Mouse (Mus musculus) left cerebral cortex, adult 8-10 months (tissue): ENCODE measurements around the gene Cep135. TPM values are rescaled to one million over a fixed set of nuclear protein-coding genes. Genes with fewer than 3 reads are reported as not detected.

Experiments
- DNase-seq, 2 experiments: peaks; one replicate each; pipeline ENCODE4 v3.0.0; 2022; ENCODE audit warnings: low spot score in 2 of 2
- total RNA-seq, 4 experiments: library from RNA; stranded (reverse); gene quantifications; 2 replicates each; pipeline ENCODE4 v1.2.4; 2022

Cep135 gene
- total RNA-seq, 4 experiments from 2014 or later = 6.2 to 7.0 (median 6.8) TPM

DNA sequence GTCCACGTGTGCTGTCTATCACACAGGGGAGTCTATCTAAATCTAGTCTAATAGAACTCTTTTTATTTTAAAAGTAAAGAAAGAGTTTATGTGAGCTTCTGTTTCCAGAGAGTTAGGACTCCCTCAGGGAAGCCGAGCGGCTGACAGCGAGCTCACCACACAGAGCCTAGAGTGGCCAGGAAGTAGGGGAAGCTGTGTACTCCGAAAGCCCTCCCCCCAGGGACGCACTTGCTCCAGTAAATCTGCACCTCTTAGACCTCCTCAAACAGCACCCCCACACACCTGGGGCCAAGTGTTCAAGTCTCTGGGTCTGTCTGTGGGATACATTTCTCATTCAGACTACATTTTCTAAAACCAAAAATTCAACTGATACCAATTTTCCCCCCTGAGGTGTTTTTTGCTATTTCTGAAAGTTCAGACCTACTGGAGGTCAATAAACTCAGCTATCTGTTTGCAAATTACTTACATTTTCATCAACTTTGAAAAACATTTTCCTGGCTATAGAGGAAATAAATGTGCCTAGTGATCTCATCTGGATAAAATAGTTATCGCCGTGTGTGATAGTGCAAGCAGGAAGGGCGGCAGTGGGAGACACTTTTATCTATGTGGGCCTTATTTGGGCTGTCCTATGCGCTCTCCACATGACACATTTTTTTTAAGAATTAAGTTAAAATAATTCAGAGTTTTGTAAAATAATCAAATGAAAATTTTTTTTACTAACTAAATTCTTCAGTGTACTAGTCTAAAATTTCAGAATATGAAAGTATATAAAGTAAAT is 56.8 kb downstream of the Cep135 start:
- DNase-seq = no peak

DNA sequence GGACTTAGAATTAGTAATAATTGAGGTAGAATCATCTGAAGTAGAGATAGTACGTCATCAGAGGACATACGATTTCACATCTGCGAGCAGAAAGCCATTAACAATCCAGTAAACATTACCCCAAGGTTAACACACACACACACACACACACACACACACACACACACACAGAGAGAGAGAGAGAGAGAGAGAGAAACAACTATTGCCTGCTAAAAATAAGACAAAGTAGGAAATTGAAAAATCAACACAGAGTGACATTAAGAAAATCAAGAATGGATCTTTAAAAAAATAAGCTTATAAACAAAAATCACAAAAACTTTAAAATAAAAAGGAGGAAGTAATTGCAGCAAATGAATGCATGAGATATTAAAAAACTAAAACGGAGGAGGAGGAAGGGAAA is 61.4 kb downstream of the Cep135 start:
- no peak for DNase-seq

DNA sequence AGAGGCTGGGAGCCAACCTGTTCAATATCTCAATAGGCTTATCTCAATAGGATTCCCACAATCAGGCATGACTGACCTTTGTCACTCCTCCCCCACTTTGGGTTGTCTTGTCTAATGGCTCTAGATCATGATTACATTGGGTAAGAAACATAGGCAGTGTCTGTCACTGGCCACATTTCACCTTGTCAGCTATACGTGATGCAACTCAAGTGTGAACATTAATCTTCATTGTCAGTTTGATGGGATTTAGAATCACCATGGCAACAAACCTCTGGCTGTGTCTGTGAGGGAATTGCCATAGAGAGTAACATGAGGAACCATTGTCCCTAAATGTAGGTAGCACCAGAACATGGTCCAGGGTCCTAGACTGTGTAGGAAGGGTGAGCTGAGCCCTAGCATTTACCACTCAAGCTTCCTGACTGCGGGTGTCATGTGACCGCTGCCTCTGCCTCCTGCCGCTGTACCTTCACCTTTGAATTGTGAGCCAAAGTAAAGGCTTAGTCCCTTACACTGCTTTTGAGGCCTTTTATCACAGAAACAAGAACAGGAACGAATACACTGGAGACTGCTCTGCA is 62.7 kb downstream of the Cep135 start:
- DNase-seq = no peak

DNA sequence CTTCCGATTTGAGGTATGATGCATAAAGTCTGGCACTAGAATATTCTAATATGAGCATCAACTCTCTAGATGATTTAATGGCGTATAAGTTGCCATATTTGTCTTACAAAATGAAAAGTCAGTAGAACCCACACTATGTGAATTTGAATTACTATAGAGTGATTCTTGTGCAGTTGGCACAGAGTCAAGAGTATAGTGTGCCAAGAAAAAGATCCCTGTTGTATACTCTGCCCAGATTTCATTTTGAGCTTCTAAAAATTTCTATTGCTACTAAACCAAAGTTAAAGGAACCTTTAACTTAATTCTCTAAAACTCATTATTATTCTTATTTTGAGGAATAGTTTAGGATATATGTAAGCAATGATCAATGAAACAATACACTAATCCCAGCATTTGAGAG is 67.7 kb downstream of the Cep135 start, which contains the start of gene C530008M17Rik:
Gene C530008M17Rik, plus strand, starts transcription at position 301 of the 400 bp plus-strand sequence.
- DNase-seq = no peak

DNA sequence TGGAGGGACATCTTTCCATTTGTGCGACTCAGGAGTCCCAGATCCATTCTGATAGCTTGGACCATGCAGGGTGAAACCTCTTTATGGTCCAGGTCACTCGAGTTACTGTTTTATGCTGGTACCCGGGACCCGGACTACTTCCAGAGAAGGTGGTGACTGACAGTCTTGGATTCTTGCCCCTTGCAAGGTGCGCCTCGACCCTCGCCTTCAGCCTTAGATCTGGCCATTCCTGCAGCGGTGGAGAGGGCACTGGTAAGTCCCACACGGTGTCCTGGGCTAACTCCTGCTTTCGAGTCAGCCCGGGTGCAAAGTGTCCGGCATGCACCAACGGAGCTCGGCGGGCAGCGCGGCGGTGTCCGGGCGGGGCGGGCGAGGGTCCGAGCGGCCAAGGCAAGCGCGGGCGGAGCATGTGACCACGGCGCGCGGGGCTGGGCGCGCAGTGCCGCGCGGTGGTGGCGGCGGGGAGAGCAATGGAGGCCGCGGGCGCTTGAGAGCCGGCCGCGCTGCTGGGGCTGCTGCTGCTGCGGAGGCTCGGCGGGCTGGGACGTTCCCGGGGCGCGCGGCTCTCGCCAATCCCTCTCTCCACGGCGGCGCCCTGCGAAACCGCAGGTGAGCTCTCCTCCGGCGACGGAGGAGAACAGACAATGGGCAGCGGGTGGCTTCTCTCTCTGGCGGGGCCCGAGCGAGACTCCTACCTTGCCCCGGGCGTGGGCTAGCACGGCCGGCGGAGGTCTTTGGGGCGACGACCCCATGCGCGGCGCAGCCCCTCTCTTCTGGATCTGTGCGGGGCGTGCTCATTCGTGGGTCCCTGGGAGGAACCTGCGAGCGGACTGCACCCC is 69.0 kb downstream of the Cep135 start:
- peak; percentile 29 to 49 for DNase-seq

DNA sequence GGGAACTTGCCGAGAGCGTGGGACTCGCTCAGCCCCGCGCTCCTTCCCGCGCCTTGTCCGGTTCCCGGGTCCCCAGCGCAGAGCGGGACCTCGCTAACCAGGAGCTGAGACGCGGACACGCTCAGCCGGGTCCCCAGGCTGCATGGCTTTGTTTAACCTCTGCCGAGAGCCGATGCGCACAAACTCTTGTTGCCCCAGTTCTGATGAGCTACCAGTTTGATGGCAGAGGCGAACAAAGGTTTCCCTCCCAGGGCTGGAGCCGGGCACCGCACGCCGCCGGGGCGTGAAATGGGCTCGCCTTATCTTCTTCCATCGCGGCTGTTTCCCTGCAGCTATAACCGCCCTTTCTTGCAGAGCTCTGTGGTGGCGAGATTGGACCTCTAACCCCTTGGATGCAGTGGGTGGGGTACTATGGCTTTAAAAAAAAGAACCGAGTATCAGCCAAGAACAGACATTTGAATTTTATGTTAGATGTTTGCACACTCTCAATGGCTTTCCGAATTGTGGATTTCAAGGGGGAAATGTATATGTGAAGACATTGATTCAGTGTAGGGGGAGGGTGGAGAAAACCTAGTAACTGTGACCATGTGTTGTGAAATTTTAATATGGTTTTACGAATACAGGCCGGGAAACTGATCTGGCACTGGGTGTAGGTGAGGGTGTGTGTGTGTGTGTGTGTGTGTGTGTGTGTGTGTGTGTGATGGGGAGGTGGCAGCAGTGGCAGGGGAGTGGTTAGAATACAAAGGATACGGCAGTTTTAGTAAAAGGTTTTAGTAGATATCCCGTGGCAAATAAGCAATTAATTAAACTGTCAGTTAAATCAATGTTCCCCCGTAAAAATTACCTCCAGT is 69.8 kb downstream of the Cep135 start:
- peak in 1 of 2 experiments; percentile 36 for DNase-seq

DNA sequence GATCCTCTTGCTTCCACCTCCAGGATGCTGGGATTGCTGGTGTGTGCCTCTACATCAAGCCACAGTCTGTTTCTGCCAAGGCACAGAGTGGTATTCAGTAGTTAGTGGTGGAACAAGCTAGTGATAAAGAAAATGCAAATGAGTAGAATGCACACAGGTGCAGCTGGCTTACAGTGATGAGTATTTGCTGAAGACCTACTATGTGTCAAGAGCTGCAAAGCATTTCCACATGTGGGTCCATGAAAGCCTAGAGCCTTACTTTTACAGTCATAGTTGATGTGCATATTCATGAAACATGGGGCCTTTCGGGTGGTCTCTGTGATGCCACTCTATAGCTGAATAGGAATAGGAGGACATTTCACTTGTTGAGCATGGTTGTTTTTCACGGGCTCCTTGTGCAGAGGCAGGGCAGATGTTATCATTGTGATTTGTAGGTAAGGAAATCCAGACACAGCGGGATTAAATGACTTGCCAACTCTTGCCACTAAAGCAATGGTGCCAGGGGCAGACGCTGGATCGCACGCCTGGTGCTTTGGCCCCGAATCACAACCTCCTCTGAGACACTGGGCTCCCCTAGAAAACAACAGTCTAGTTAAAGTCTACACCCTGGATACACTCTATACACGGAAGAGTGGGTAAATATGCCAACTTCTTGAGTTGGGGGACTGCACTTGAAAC is 71.6 kb downstream of the Cep135 start:
- no peak for DNase-seq

DNA sequence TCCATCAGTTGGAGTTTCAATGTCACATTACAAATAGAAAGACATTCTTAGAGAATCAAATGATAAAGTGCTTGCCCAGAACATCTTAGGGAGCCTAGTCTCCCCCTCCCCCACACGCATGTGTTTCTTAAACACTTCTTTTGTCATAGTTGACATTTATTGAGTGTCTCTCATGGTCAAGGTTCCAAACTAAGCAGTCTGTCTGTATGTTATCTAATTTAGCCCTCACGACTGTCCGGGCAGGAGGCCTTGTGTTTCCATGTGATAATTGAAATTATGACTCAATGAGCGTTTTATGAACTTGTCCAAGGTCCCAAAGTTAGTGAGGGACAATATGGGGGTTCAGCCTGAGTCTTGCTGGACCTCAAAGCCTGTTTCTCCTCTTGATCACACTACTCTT is 72.8 kb downstream of the Cep135 start:
- no peak for DNase-seq

DNA sequence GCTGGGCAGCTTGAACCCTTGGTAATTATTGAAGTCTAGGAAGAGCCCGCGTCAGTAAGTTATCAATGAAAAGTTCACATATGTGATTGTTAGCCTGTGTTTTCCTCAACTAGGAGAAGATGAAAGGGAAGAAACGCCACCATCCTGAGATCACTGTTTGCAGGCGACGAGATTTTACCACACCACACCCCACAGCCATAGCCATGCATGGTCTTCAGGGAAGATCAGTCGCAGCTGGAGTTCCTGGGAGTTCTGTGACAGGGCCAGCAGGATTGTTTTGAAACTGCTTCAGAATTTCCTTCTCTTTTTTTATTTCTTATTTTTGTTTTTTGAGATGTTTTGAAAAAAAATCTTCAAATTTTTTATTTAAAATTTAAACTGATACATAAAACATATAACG is 76.4 kb downstream of the Cep135 start:
- DNase-seq = no peak

DNA sequence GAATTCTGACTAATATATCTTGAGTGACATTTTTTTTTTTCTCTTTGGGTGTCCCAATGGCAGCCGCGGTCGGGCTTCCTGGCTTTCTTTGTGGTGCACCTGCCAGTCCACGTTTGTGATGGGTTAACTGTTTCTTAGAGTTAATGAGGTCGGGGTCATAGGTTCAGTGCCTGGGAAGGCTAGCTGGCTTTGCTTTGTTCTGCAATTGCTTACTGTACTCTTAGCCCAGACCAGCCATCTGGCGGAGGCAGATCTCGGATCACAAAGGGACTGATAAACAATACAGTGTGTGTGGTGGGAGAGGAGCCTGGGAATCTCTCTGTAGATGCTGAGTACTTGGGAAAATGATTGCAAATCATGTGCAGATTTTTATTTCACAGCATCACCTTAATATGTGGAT is 76.9 kb downstream of the Cep135 start:
- no peak for DNase-seq

DNA sequence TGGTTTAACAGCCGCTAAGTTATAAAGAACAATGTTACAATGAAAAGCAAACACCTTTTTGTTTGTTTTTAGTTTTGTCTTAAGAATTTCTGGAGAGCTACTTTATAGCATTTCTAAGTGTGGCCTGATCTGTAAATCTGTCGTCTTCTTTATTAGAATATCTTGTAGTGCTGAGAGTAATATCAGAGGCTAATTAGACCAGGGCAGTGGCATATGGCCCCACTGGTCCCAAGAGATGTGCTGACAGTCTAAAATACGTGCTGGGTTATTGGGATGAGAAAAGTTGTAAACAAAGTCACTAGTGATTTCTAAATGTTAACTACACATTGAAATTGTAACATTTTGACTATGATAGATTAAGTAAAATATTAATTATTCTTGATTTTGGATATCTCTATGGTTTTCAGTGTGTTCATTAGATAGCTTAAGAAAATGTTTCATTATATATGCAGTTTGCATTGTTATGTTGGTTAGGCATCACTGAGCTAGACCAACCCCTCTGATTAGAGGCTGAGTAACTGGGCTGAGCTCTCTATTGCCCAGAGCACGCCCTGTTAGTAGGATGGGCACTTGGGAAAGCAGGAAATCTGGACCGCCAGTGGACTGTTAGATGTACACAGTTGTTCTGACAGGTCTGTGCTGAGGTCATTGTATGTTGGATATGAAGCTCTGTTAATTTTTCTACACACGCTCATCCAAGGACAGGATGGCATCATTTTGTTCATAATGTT is 77.7 kb downstream of the Cep135 start:
- no peak for DNase-seq

DNA sequence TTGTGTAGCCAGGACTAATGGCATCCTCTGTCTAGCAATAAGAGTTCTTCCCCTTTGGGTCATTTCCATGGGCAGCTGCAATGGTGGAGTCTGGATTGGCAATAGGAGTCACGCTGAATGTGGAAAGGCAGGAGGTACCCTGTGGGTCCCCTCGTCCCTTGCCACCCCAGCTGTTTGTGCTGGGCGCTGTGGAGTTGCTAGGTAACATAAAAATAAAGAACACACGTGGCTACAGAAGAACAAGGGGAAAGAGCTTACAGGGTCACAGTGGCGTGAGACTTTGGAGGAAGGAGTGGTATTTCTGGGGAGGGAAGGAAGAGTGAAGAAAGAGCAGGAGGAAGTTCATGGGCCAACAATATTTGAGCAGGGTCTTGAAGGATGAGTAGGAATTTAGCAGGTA is 79.6 kb downstream of the Cep135 start:
- DNase-seq = no peak

DNA sequence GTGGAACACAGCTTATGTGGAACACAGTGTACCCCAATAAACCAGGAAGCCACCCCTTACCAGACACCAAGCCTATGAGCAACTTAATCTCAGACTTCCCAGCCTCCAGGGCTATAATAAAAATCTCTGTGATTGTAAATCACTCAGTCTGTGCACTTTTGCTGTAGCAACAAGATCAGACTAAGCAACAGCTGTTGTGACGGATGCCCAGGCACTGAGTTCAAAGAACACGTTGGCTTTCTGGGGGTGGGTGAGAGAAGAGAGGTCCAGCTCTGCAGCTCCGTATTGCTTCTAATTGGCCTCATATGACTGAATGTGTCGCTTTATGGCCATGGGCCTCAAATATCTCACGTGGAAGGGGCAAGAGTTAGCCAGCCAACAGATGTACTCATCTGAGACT is 80.0 kb downstream of the Cep135 start:
- DNase-seq = no peak

DNA sequence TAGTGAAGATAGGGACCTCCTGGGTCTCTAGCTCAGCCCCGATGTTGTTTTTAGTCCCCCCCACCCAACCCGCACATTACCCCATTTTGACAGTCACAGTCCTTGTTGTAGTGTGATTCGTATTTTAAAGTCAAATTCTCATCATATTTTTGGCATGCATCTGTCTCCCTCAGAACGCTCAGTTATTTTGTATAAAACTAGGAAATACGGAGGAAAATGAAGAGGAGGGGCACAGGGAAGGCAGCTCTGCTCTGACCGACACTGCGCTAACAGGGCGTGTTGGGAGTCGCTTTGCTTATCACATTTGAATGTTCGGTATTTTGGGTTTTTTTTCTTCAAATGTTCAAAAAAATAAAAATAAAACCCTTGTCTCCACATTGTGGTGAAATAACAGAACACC is 81.7 kb downstream of the Cep135 start:
- no peak for DNase-seq

DNA sequence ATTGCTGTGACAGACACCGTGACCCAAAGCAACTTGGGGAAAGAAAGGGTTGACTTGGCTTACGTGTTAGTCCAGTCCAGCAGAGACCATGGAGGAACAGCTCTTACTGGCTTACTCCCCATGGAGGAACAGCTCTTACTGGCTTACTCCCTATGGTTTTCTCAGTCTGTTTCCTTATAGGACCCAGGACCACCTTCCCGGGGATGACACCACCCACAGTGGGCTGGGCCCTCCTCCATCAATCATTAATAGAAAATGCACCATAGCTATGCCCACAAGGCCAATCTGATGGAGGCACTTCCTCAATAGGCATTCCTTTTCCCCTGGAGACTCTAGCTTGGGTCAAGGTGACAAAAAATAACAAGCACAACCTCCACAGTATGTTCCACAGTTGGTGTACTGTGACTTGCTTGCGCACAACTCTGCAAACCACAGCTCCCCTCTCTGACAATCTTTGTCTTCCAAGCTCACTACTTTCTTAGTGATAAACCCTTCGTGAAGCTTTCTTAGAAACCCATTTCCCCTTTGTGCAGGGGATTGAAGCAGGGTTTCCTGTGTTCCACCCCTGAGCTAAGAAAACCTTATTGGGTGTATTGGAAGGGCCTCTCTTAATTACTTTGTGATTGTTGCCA is 85.6 kb downstream of the Cep135 start:
- DNase-seq = no peak

DNA sequence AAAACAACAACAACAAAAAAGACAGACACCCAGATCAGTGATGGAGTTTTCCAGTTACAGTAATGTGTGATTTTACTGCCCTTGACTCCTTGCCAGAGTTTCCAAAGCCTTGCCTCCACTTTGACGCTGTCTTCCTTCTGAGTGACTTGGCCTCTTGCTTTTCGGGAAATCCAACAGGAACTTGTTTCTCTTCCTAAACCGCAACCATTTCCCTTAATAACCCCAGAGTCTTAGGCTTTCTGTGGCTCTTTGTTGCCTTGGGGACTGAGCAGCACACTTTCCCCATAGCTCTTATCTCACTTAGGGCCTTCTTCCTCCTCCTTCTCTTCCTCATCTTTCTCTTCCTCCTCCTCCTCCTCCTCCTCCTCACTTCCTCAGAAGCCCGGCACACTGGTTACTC is 86.9 kb downstream of the Cep135 start:
- no peak for DNase-seq

DNA sequence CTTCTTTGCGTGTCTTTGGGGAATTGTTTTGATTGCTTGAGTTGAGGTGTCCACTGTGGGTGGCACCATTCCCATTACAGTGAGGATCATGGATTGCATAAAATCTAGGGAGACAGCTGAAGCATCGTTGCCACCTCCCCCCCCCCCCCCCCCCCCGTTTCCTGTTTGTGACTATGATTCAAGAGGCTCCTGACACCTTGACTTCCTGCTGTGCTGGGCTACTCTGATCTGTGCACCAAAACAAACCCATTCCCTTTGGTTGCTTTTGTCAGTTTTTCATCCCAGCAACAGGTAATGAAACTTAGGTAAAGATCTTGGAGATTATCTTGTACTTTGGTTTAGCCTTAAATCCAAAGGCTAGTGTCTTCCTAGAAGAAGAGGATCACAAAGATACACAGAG is 92.5 kb downstream of the Cep135 start:
- DNase-seq = no peak

DNA sequence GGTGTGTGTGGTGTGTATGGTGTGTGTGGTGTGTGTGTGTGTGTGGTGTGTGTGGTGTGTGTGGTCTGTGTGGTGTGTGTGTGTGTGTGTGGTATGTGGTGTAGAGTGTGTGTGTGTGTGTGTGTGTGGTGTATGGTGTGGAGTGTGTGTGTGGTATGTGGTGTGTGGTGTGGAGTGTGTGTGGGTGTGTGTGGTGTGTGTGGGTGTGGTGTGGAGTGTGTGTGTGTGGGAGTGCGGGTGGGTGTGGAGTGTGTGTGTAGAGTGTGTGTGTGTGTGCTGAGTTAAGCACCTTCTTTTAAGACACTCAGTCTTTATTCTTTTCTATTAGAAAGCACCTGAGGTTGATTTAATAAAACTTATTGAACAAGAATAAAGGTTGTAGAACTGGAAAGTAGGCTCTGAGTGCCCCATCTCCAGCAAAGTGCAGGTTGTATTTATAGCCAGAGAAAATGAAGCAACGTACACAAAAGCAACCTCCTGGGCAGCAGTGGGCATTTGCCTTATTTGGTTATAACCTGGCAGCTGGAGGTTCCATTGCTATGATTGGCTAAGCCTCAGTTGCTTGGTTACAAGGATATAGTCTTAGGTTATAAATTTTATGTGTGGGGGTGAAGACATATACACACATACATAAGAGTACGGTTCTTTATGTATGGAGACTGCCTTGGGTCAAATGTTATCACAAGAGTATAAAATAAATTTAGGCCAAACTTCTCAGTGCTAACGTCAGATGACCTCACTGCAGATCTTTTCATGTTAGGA is 93.6 kb downstream of the Cep135 start:
- no peak for DNase-seq

DNA sequence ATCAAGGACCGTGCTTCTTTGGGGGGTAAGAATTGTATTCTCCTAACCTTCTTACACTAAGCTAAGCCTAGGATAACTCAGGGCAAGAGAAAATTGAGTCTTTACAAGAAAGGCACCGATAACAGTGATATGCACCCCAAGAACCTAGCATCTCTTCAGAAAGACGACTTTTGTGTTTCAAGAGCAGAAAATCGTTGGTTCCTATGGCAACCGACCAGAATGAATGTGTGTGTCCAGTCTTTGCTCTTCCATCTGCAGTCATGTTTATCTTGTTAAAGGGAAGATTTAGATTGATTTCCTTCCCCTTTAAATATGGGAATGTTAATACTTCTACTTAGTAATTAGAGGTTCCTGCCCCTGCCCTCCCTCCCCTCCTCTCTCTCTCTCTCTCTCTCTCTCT is 95.0 kb downstream of the Cep135 start:
- no peak for DNase-seq
